Mouse (Mus musculus) forebrain, postnatal 0 days (tissue): Measurements from ENCODE around the gene Hes2. TPM values are rescaled to one million over a fixed set of nuclear protein-coding genes. Genes with fewer than 3 reads are reported as not detected.

Experiments
- ATAC-seq: fragments of 200-750 bp; cut with Nextera tagmentation; 2 replicates; pipeline ENCODE4 v1.8.0; 2017; ENCODE audit warnings: mild to moderate bottlenecking, moderate library complexity
- DNase-seq: peaks from one replicate; pipeline ENCODE4 v3.0.0-alpha.2; 2015
- H3K27ac ChIP-seq: fragments of 300-500 bp; sonication (generic); 2 replicates; pipeline ENCODE4 v1.5.1; 2014; ENCODE audit warnings: low read depth, mild to moderate bottlenecking, antibody characterized with exemption, low read length, moderate library complexity, mixed read lengths
- H3K27me3 ChIP-seq: fragments of 300-500 bp; sonication (generic); 2 replicates; pipeline ENCODE4 v1.6.1; 2014; ENCODE audit warnings: mild to moderate bottlenecking, low read length, mixed read lengths; ENCODE audit not compliant: insufficient read depth
- H3K36me3 ChIP-seq: fragments of 300-500 bp; sonication (generic); 2 replicates; pipeline ENCODE4 v1.6.1; 2014; ENCODE audit warnings: mild to moderate bottlenecking, moderate library complexity; ENCODE audit not compliant: insufficient read depth
- H3K4me1 ChIP-seq: fragments of 300-500 bp; sonication (generic); 2 replicates; pipeline ENCODE4 v1.6.1; 2014; ENCODE audit warnings: antibody characterized with exemption; ENCODE audit not compliant: insufficient read depth
- H3K4me2 ChIP-seq: fragments of 300-500 bp; sonication (generic); 2 replicates; pipeline ENCODE4 v1.6.1; 2014; ENCODE audit warnings: low read depth, mild to moderate bottlenecking, moderate library complexity
- H3K4me3 ChIP-seq: fragments of 300-500 bp; sonication (generic); 2 replicates; pipeline ENCODE4 v1.5.1; 2014; ENCODE audit warnings: low read depth, low read length, mixed read lengths
- H3K9ac ChIP-seq: fragments of 300-500 bp; sonication (generic); 2 replicates; pipeline ENCODE4 v1.6.1; 2014; ENCODE audit warnings: mild to moderate bottlenecking
- H3K9me3 ChIP-seq: fragments of 300-500 bp; sonication (generic); 2 replicates; pipeline ENCODE4 v1.6.1; 2016; ENCODE audit warnings: low read length
- CTCF ChIP-seq: sonication (generic); IDR thresholded peaks from 2 replicates; pipeline ENCODE4 v1.5.1; 2016; ENCODE audit warnings: antibody characterized with exemption, control low read depth, low read depth
- WGBS: fragments of 180-500 bp; shearing (Covaris S2); extraction: QIAGEN DNeasy Blood & Tissue Kit; methylation state at CpG from one replicate; pipeline ENCODE4 v1.1.7; 2014; 5-methylcytosine and 5-hydroxymethylcytosine counted together
- polyA plus RNA-seq: library from polyadenylated mRNA; unstranded; fragments of >200 nt; fragmentation: Nextera tagmentation; extraction: Ambion mirVana; gene quantifications from 2 replicates; pipeline ENCODE4 v1.2.1, GENCODE M21; 2015
- total RNA-seq: library from RNA; depleted of rRNA; stranded (reverse); fragments of >200 nt; gene quantifications from 2 replicates; pipeline ENCODE4 v1.2.3, GENCODE M21; 2014

Gene Hes2
- total and polyA plus RNA-seq, 2 experiments from 2014 or later, result not detected

DNA sequence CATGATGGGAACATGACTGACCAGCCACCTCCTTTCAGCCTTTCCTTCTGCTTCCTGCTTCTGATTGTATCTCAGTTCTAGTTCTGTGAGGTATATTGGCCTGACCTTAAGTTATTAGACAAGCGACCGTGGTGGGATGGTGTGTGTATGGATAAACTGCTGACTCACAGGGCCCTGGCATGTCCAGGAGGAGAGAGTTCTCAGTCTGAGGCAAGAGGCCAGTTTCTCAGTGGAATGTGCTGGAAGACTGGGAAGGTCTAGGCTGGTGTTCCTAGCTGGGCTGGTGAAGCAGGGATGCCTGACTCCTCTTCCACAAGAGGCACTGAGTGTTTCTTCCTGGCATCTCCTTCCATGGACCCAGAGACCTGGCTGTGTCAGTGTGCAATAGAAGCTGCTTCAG lies 4.1 kb downstream of the Hes2 start:
- Histone ChIP-seq H3K9me3 (no peaks in the 10 kb centered on the region), H3K27ac (no peak overlapping the region), H3K9ac (no peak overlapping the region), H3K4me2 (no peak overlapping the region), H3K36me3 (no peaks in the 10 kb centered on the region), H3K27me3 (peaks cover 39% of the 10 kb centered on the region), H3K4me3 (no peak overlapping the region), H3K4me1 (peaks cover 4% of the 10 kb centered on the region; the same call in 1 of the 2 replicates)
- TF ChIP-seq CTCF, result no peak
- WGBS, result 90% methylated on average over 2 of the region's 2 CpGs
- ATAC-seq (no peak), DNase-seq (no peak)

DNA sequence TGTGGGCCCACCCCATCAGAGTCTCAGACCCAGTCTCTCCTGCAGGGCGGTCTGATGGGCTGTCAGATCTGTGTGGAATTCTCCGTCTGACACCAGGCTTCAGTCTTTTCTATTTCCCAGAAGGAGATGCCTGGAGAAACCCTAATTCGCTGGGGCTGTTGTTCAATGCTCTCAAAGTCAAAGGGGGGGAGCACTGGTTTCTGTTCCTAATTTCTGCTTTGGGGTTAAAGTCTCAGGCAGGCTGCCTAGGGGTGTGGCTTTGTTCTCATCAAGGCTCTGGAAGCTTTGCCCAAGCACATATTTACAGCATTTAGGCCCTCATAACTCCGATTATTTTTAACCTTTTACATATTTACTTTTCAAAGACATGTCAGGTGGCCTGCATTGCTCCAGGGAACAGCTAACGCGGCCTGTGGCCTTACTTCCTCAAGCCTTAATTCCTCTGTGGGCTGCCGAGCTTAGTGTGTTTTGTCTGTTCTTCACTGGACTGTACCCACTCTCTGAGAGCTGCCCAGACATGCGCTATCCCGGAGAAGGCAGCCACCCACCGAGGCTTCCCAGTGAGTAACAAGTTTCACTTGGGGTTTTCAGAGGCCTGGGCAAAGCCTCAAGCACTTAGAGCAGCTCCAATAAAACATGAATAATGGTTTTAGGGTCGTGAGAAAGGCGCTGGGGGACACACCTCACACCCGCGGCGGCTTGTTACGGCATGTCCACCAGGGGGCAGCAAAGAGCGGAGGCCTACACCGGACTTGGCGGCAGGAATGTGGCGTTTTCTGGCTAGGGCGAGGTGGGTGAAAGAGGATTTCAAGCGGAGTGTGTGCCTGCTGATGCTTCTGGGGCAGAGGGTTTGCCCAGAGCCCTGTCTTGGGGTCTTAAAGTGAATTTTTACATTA lies 6.6 kb downstream of the Hes2 start:
- Histone ChIP-seq H3K27ac (no peak overlapping the region), H3K4me3 (no peak overlapping the region), H3K9ac (no peak overlapping the region), H3K4me2 (no peak overlapping the region), H3K4me1 (no peaks in the 10 kb centered on the region), H3K9me3 (no peaks in the 10 kb centered on the region), H3K36me3 (no peaks in the 10 kb centered on the region), H3K27me3 (peaks cover 14% of the 10 kb centered on the region)
- peak; percentile 92 for TF ChIP-seq CTCF
- 26% methylated on average over 22 of the region's 22 CpGs for WGBS
- DNase-seq (peak; percentile 61), ATAC-seq (no peak)

DNA sequence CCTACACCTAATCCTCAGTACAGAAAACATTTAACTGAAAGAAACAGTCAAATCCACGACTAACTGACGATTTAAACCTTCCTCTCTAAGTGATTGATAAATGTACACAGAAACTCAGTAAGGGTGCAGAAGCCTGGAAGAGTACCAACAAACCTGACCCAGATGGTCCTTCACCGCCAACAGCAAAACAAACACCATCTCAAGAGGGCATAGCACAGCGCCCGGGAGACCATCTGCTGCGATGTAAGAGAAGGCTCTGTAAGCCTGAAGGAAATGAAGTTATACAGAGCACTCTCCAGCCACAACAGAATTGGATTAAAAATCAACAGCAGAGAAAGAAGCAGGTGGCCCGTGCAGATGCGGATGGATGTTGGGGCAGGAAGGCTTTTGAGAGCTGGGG lies 9.4 kb downstream of the Hes2 start:
- no peak overlapping the region for H3K27ac ChIP-seq
- H3K9me3 ChIP-seq, result no peaks in the 10 kb centered on the region
- peak overlapping the region; percentile 14; the same call in 1 of the 2 replicates for H3K9ac ChIP-seq
- H3K4me2 ChIP-seq, result no peak overlapping the region
- H3K4me3 ChIP-seq, result no peak overlapping the region
- no peaks in the 10 kb centered on the region for H3K27me3 ChIP-seq
- TF ChIP-seq CTCF, result no peak
- no peaks in the 10 kb centered on the region for H3K36me3 ChIP-seq
- 29% methylated on average over 8 of the region's 8 CpGs for WGBS
- ATAC-seq, result peak; percentile 66
- DNase-seq, result peak; percentile 35
- no peaks in the 10 kb centered on the region for H3K4me1 ChIP-seq

GRCm38 (mm10) chr4:152169103-152169502 lies 10.4 kb downstream of the Hes2 start:
- WGBS, result 81% methylated on average over 7 of the region's 7 CpGs
- H3K4me3 ChIP-seq, result no peak overlapping the region
- no peaks in the 10 kb centered on the region for H3K4me1 ChIP-seq
- H3K27ac ChIP-seq, result no peak overlapping the region
- TF ChIP-seq CTCF, result no peak
- H3K9me3 ChIP-seq, result no peaks in the 10 kb centered on the region
- no peaks in the 10 kb centered on the region for H3K36me3 ChIP-seq
- H3K9ac ChIP-seq, result no peak overlapping the region
- H3K27me3 ChIP-seq, result no peaks in the 10 kb centered on the region
- DNase-seq, result no peak
- ATAC-seq, result no peak
- no peak overlapping the region for H3K4me2 ChIP-seq

DNA sequence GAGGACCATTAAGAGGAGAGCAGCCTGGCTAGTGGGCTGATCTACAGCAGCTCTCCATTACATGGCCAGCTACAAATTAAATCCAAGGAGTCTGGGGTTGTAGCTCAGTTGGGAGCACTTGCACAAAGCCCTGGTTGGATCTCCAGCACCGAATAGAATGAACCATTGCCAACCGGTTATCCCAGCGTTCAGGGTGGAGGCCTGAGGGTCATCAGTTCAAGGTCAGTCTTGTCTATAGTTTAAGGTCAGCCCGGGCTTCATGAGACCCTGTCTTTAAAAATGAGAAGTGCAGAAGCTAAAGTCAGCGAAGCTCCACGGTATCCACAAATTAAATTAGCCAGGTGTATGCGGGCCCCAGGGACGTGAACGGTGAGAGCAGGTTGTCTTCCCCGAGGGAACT lies 11.6 kb downstream of the Hes2 start:
- no peaks in the 10 kb centered on the region for H3K27me3 ChIP-seq
- no peaks in the 10 kb centered on the region for H3K9me3 ChIP-seq
- H3K4me2 ChIP-seq, result no peak overlapping the region
- ATAC-seq, result no peak
- no peak overlapping the region for H3K9ac ChIP-seq
- TF ChIP-seq CTCF, result no peak
- 84% methylated on average over 10 of the region's 10 CpGs for WGBS
- H3K27ac ChIP-seq, result no peak overlapping the region
- H3K4me3 ChIP-seq, result no peak overlapping the region
- no peak for DNase-seq
- H3K4me1 ChIP-seq, result no peaks in the 10 kb centered on the region
- H3K36me3 ChIP-seq, result no peaks in the 10 kb centered on the region

GRCm38 (mm10) chr4:152171543-152171942 lies 12.9 kb downstream of the Hes2 start:
- no peak overlapping the region for H3K9ac ChIP-seq
- ATAC-seq, result no peak
- TF ChIP-seq CTCF, result peak; percentile 52
- no peaks in the 10 kb centered on the region for H3K36me3 ChIP-seq
- no peaks in the 10 kb centered on the region for H3K4me1 ChIP-seq
- H3K4me2 ChIP-seq, result no peak overlapping the region
- DNase-seq, result no peak
- no peak overlapping the region for H3K27ac ChIP-seq
- H3K9me3 ChIP-seq, result no peaks in the 10 kb centered on the region
- H3K27me3 ChIP-seq, result no peaks in the 10 kb centered on the region
- WGBS, result 84% methylated on average over 6 of the region's 6 CpGs
- H3K4me3 ChIP-seq, result no peak overlapping the region

DNA sequence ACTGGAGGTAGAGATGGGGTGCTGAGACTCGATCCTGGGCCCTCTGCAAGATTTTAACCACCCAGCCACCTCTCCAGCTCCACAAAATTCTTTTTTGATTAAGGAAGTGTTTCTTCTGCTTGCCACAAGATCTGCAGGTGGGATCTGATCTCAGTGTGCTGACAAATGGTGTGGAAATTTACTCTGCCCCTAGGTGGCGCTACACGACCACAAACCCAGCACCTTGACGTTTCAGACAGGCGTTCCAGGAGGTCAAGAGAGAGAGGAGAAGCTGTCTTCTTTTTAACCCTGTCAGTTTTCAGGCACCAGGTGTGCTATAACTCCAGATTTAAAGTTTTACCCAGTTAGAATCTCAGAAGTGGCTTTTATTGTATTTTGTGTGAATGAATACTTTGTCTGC lies 14.4 kb downstream of the Hes2 start:
- Histone ChIP-seq H3K9me3 (no peaks in the 10 kb centered on the region), H3K4me1 (no peaks in the 10 kb centered on the region), H3K4me2 (no peak overlapping the region), H3K36me3 (no peaks in the 10 kb centered on the region), H3K27ac (no peak overlapping the region), H3K9ac (no peak overlapping the region), H3K27me3 (no peaks in the 10 kb centered on the region), H3K4me3 (no peak overlapping the region)
- ATAC-seq, result no peak
- DNase-seq, result peak; percentile 82
- WGBS, result 2% methylated on average over 5 of the region's 5 CpGs
- TF ChIP-seq CTCF, result peak; percentile 88
